Comparison of ENCODE assay signal across 26 mouse cellular contexts in genomic region chr13:52114431-52114830, GRCm38 (mm10).
DNase-seq lines count a peak whose midpoint lies in the region; ATAC-seq and TF ChIP-seq lines count a peak whose summit lies in the region.
"Had no signal": no experiment of that assay in that cellular context is flagged by ENCODE, and none has a peak within 500 bp of the region (broad histone marks: within the 10 kb centered on the region; RNA-seq: fewer than 3 reads in every experiment).

No protein-coding gene starts in this region.

- no peak overlapping the region for H3K9ac ChIP-seq in stomach, postnatal 0 days (ENCODE audit: low read length)
- H3K9ac ChIP-seq: forebrain, embryonic 15.5 days; hindbrain, embryonic 12.5 days; intestine, embryonic 15.5 days; limb, embryonic 15.5 days; liver, embryonic 13.5 days; midbrain, embryonic 13.5 days had no signal

- 67% methylated on average over 7 of the region's 7 CpGs for WGBS in stomach, postnatal 0 days

- TF ChIP-seq EP300 in stomach, postnatal 0 days (optimal IDR thresholded peaks at IDR 0.05) = no peak

- no peak for ATAC-seq in stomach, postnatal 0 days (ENCODE audit: low FRiP score, low TSS enrichment)
- ATAC-seq: hindbrain, postnatal 0 days; intestine, embryonic 15.5 days; midbrain, embryonic 13.5 days had no signal

- H3K27ac ChIP-seq in stomach, postnatal 0 days (replicated peaks) = no peak overlapping the region
- H3K27ac ChIP-seq: forebrain, embryonic 15.5 days; hindbrain, embryonic 12.5 days; hindbrain, postnatal 0 days; intestine, embryonic 15.5 days; layer of hippocampus, adult 2 months; limb, embryonic 10.5 days; limb, embryonic 15.5 days; liver, embryonic 13.5 days; macrophage; midbrain, embryonic 13.5 days had no signal

- H3K4me1 ChIP-seq in stomach, postnatal 0 days (replicated peaks; ENCODE audit: control insufficient read depth, insufficient read depth) = no peaks in the 10 kb centered on the region; the same call in 1 of the 2 replicates
- H3K4me1 ChIP-seq: intestine, embryonic 15.5 days; liver, embryonic 13.5 days had no signal

- TF ChIP-seq CTCF in stomach, postnatal 0 days (IDR thresholded peaks at IDR 0.05; ENCODE audit: low read depth) = no peak

- no peaks in the 10 kb centered on the region for H3K36me3 ChIP-seq in stomach, postnatal 0 days (ENCODE audit: control insufficient read depth, insufficient read depth, low read length)
- H3K36me3 ChIP-seq: forebrain, embryonic 15.5 days; hindbrain, embryonic 12.5 days; intestine, embryonic 15.5 days; limb, embryonic 10.5 days; limb, embryonic 15.5 days; liver, embryonic 13.5 days; midbrain, embryonic 13.5 days had no signal

- H3K4me3 ChIP-seq in stomach, postnatal 0 days (ENCODE audit: low read depth, low read length) = no peak overlapping the region
- H3K4me3 ChIP-seq: forebrain, embryonic 15.5 days; hindbrain, embryonic 12.5 days; intestine, embryonic 15.5 days; layer of hippocampus, adult 2 months; limb, embryonic 10.5 days; limb, embryonic 15.5 days; liver, embryonic 13.5 days; midbrain, embryonic 13.5 days had no signal

- H3K27me3 ChIP-seq in stomach, postnatal 0 days (ENCODE audit: control insufficient read depth, insufficient read depth, low read length) = no peaks in the 10 kb centered on the region
- H3K27me3 ChIP-seq: forebrain, embryonic 15.5 days; intestine, embryonic 15.5 days; limb, embryonic 15.5 days; liver, embryonic 13.5 days had no signal

- H3K4me2 ChIP-seq in stomach, postnatal 0 days (replicated peaks; ENCODE audit: low read depth) = no peak overlapping the region
- H3K4me2 ChIP-seq: forebrain, embryonic 15.5 days; heart, embryonic 11.5 days; hindbrain, embryonic 12.5 days; intestine, embryonic 15.5 days; limb, embryonic 15.5 days; liver, embryonic 13.5 days; midbrain, embryonic 13.5 days had no signal

- H3K9me3 ChIP-seq in stomach, postnatal 0 days (ENCODE audit: control insufficient read depth, low read length) = no peaks in the 10 kb centered on the region
- H3K9me3 ChIP-seq: forebrain, embryonic 15.5 days; hindbrain, embryonic 12.5 days; intestine, embryonic 15.5 days; limb, embryonic 10.5 days; limb, embryonic 15.5 days; liver, embryonic 13.5 days; midbrain, embryonic 13.5 days had no signal

- DNase-seq in frontal cortex, adult 2 months (ENCODE audit: extremely low spot score in 1 of 2, low spot score in 1 of 2) = peak; percentile 14 to 53
- no peak for DNase-seq in frontal cortex, postnatal 14 days (ENCODE audit: low spot score in 2 of 2)
- peak; percentile 26 for DNase-seq in right cerebral cortex, adult 18-20 months
- no peak for DNase-seq in right cerebral cortex, postnatal 14 days
- peak; percentile 60 for DNase-seq in gonadal fat pad, adult 2 months (ENCODE audit: low read depth)
- no peak for DNase-seq in spleen, postnatal 10 days (ENCODE audit: low spot score in 2 of 2)
- DNase-seq in stomach, postnatal 0 days (ENCODE audit: low spot score) = no peak
- DNase-seq: adrenal gland, postnatal 36 days; cerebellum, adult 9-10 months; heart, postnatal 36 days; kidney, adult 2 months; kidney, postnatal 36 days; liver, embryonic 13.5 days; lung, postnatal 10 days; retina, postnatal 1 day; thymus, postnatal 4 days had no signal

Comparison
In these comparisons a context has a peak if more than half of its experiments do, and no peak if none do; other contexts are left out.
1. DNase-seq: peak in frontal cortex, adult 2 months (2 of 2), right cerebral cortex, adult 18-20 months (single experiment) and gonadal fat pad, adult 2 months (single experiment); none in frontal cortex, postnatal 14 days (0 of 2), right cerebral cortex, postnatal 14 days (single experiment), spleen, postnatal 10 days (0 of 2) and stomach, postnatal 0 days (single experiment).